Mouse (Mus musculus): ENCODE results near the gene Olfr1009. TPM values are rescaled to one million over a fixed set of nuclear protein-coding genes. Genes with fewer than 3 reads are reported as not detected.

Gene Olfr1009
- not detected in 2 replicates for polyA plus RNA-seq (2012; rRNA removed)

GRCm38 (mm10) chr2:85715119-85715518, at the start of gene Olfr1009:
Gene Olfr1009 (plus strand): TSS chr2:85715419.

GRCm38 (mm10) chr2:85678667-85679066, 36.6 kb upstream of the Olfr1009 start, which contains the start of gene Olfr1006:
Gene Olfr1006 (minus strand): TSS chr2:85678767.

GRCm38 (mm10) chr2:85689131-85689530, 26.1 kb upstream of the Olfr1009 start, which contains the start of gene Olfr1008:
Gene Olfr1008 (plus strand): TSS chr2:85689431.

GRCm38 (mm10) chr2:85762666-85763065, 47.4 kb downstream of the Olfr1009 start, which contains the start of gene Olfr1012:
Gene Olfr1012 (minus strand): TSS chr2:85762766.

GRCm38 (mm10) chr2:85766798-85767197, 51.6 kb downstream of the Olfr1009 start, which contains the start of gene Olfr1013:
Gene Olfr1013 (plus strand): TSS chr2:85767098.

GRCm38 (mm10) chr2:85772413-85772812, 57.2 kb downstream of the Olfr1009 start, which contains the start of gene Olfr1014:
Gene Olfr1014 (plus strand): TSS chr2:85772713.

Other genes starting within 250 kb of the Olfr1009 start
- not detected in 2 replicates for gene 4833423E24Rik, start 196.4 kb upstream of the Olfr1009 start, polyA plus RNA-seq (2012; rRNA removed)
- not detected in 2 replicates for gene Olfr996, start 136.2 kb upstream of the Olfr1009 start, polyA plus RNA-seq (2012; rRNA removed)
- gene Olfr998, start 126.5 kb upstream of the Olfr1009 start, polyA plus RNA-seq (2012; rRNA removed), result not detected in 2 replicates
- gene Olfr1000, start 103.5 kb upstream of the Olfr1009 start, polyA plus RNA-seq (2012; rRNA removed), result not detected in 2 replicates
- gene Olfr1002, start 64.7 kb upstream of the Olfr1009 start, polyA plus RNA-seq (2012; rRNA removed), result not detected in 2 replicates
- not detected in 2 replicates for gene Olfr154, start 51.0 kb upstream of the Olfr1009 start, polyA plus RNA-seq (2012; rRNA removed)
- gene Olfr1006, start 36.7 kb upstream of the Olfr1009 start, polyA plus RNA-seq (2012; rRNA removed), result not detected in 2 replicates
- gene Olfr1008, start 26.0 kb upstream of the Olfr1009 start, polyA plus RNA-seq (2012; rRNA removed), result not detected in 2 replicates
- not detected in 2 replicates for gene Olfr1012, start 47.3 kb downstream of the Olfr1009 start, polyA plus RNA-seq (2012; rRNA removed)
- gene Olfr1013, start 51.7 kb downstream of the Olfr1009 start, polyA plus RNA-seq (2012; rRNA removed), result not detected in 2 replicates
- not detected in 2 replicates for gene Olfr1014, start 57.3 kb downstream of the Olfr1009 start, polyA plus RNA-seq (2012; rRNA removed)
- gene Olfr1015, start 66.6 kb downstream of the Olfr1009 start, polyA plus RNA-seq (2012; rRNA removed), result not detected in 2 replicates
- gene Olfr1016, start 87.1 kb downstream of the Olfr1009 start, polyA plus RNA-seq (2012; rRNA removed), result not detected in 2 replicates
- gene Olfr1018, start 103.1 kb downstream of the Olfr1009 start, polyA plus RNA-seq (2012; rRNA removed), result not detected in 2 replicates
- gene Olfr1019, start 130.1 kb downstream of the Olfr1009 start, polyA plus RNA-seq (2012; rRNA removed), result not detected in 2 replicates
- not detected in 2 replicates for gene Olfr1020, start 131.6 kb downstream of the Olfr1009 start, polyA plus RNA-seq (2012; rRNA removed)
- not detected in 2 replicates for gene Olfr1022, start 153.2 kb downstream of the Olfr1009 start, polyA plus RNA-seq (2012; rRNA removed)
- gene Olfr1023, start 170.2 kb downstream of the Olfr1009 start, polyA plus RNA-seq (2012; rRNA removed), result not detected in 2 replicates
- gene Olfr1024, start 189.6 kb downstream of the Olfr1009 start, polyA plus RNA-seq (2012; rRNA removed), result not detected in 2 replicates
- not detected in 2 replicates for gene Olfr1025-ps1, start 199.8 kb downstream of the Olfr1009 start, polyA plus RNA-seq (2012; rRNA removed)
- gene Olfr1026, start 206.1 kb downstream of the Olfr1009 start, polyA plus RNA-seq (2012; rRNA removed), result not detected in 2 replicates
- gene Olfr1028, start 235.0 kb downstream of the Olfr1009 start, polyA plus RNA-seq (2012; rRNA removed), result not detected in 2 replicates

All from colon, adult 2 months (tissue).